Mouse (Mus musculus) testis, adult 10 weeks (tissue): ENCODE results near the gene Lad1. TPM values are rescaled to one million over a fixed set of nuclear protein-coding genes. Genes with fewer than 3 reads are reported as not detected.

Experiments used
- polyA plus RNA-seq: library from polyadenylated mRNA; stranded (reverse); fragments of 350-450 nt; fragmentation: Illumina TruSeq; extraction: RNeasy Lipid Tissue Mini Kit (QIAGEN cat#74804); gene quantifications from one replicate; pipeline ENCODE4 v1.2.3, GENCODE M21; 2014; ENCODE audit warnings: low read depth, low replicate concordance

The Lad1 gene
- not detected for polyA plus RNA-seq

DNA sequence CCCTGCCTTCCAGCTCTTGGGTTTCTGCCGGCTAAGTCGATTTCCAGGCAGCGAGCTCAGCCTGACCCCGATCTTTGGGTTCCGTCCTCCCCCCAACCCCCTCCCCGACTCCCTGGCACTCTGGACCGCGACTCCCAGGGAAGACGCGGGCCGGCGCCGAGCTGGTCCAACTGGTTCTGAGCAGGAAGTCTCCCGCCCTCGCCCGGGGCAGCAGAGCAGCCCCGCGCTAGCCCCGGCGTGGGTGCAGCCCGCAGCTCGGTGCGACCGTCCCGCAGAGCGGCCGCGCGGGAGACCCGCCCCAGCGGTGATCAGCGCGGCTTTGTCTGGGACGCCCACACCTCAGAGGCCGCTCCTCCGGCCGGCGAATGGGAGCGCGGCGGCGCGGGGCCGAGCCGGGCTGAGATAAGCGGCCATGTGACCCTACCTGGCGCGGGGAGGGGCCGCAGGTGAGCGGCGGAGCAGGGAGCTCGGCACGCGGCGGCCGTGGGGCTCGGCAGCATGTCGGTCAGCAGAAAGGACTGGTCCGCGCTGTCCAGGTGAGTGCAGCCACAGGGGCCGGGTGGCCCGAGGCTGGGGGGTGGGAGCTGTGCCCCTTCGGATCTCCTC is at the start of gene Lad1:
Gene Lad1, plus strand, starts transcription at position 118 of the 606 bp plus-strand sequence.

GRCm38 (mm10) chr1:135778780-135779535 is 39.4 kb upstream of the Lad1 start, which contains the start of gene Tnni1:
Gene Tnni1, plus strand, starts transcription at chr1:135779434.

GRCm38 (mm10) chr1:135835716-135836483 is 17.5 kb downstream of the Lad1 start, which contains the start of gene Tnnt2:
Gene Tnnt2, plus strand, starts transcription at chr1:135836354.

Other genes with a start within 250 kb of the Lad1 start
- gene Nav1, start 211.3 kb upstream of the Lad1 start, polyA plus RNA-seq = 1.1 TPM
- 7.6 TPM for gene Csrp1, start 98.5 kb upstream of the Lad1 start, polyA plus RNA-seq
- 0.32 TPM for gene Phlda3, start 52.5 kb upstream of the Lad1 start, polyA plus RNA-seq
- not detected for gene Tnni1, start 39.2 kb upstream of the Lad1 start, polyA plus RNA-seq
- 1.5 TPM for gene Tnnt2, start 17.8 kb downstream of the Lad1 start, polyA plus RNA-seq
- 0.21 TPM for gene Pkp1, start 100.6 kb downstream of the Lad1 start, polyA plus RNA-seq
- gene Igfn1, start 187.7 kb downstream of the Lad1 start, polyA plus RNA-seq = 0.11 TPM
- 1.7 TPM for gene Tmem9, start 189.6 kb downstream of the Lad1 start, polyA plus RNA-seq
- not detected for gene Ascl5, start 232.2 kb downstream of the Lad1 start, polyA plus RNA-seq
- gene Cacna1s, start 234.2 kb downstream of the Lad1 start, polyA plus RNA-seq = 0.84 TPM